Mouse (Mus musculus): ENCODE results near the gene Olfr522. TPM values are rescaled to one million over a fixed set of nuclear protein-coding genes. Genes with fewer than 3 reads are reported as not detected.

The Olfr522 gene
- polyA plus RNA-seq, 1 experiment from 2014 or later, result not detected

GRCm38 (mm10) chr7:140124382-140124781, 40.2 kb downstream of the Olfr522 start:
- no peak for ATAC-seq (replicated peaks)
- no peaks in the 10 kb centered on the region for H3K36me3 ChIP-seq (replicated peaks)
- no peak overlapping the region for H3K27ac ChIP-seq
- H3K9ac ChIP-seq, result no peak overlapping the region
- peaks cover 4% of the 10 kb centered on the region; the same call in 1 of the 2 replicates for H3K4me1 ChIP-seq
- no peak overlapping the region for H3K4me2 ChIP-seq
- no peak overlapping the region for H3K4me3 ChIP-seq
- no peaks in the 10 kb centered on the region for H3K27me3 ChIP-seq (replicated peaks)
- no peaks in the 10 kb centered on the region for H3K9me3 ChIP-seq
- WGBS, result 95% methylated on average over 1 of the region's 1 CpGs

DNA sequence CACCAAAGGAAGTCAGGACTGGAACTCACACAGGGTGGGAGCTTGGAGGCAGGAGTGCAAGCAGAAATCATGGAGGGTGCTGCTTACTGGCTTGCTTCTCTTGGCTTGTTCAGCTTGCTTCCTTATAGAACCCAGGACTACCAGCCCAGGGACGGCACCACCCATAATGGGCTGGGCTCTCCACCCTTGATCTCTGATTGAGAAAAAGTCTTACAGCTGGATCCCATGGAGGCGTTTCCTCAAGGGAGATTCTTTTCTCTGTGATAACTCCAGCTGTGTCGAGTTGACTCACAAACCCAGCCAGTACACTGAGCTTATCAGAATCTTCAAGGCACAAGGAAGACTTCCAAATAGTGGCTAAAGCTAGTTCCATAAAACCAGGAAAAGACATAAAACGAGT, 41.8 kb downstream of the Olfr522 start:
- Histone ChIP-seq H3K9ac (no peak overlapping the region), H3K4me3 (no peak overlapping the region), H3K4me1 (peaks cover 4% of the 10 kb centered on the region; the same call in 1 of the 2 replicates), H3K27me3 (replicated peaks) (no peaks in the 10 kb centered on the region), H3K27ac (no peak overlapping the region), H3K36me3 (replicated peaks) (no peaks in the 10 kb centered on the region), H3K9me3 (no peaks in the 10 kb centered on the region), H3K4me2 (no peak overlapping the region)
- no peak for ATAC-seq (replicated peaks)
- 33% methylated on average over 4 of the region's 4 CpGs for WGBS

DNA sequence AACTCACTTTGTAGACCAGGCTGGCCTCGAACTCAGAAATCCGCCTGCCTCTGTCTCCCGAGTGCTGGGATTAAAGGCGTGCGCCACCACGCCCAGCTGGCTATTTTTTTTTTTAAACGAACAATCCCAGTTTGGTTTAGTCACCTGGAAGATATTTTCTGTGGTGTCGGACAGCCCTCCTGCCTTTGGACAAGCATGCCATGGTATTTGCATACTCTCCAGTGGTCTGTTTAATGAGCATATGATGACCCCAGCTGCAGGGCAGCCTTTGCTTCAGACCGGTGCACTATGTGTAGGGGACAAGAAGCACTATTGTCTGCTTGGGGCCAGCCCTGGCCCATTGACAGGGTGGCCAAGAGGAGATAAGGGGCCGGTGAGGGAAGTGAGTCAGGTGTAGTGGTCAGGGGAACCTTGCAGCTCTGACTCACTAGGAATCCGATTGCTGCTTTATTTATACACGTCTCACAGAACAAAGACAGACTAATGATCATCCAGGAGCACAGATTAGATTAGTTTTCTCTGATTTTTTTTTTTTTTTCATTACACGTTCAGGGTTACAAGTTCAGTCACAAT, 43.1 kb downstream of the Olfr522 start:
- no peak for ATAC-seq (replicated peaks)
- H3K4me2 ChIP-seq, result no peak overlapping the region
- H3K4me3 ChIP-seq, result no peak overlapping the region
- no peak overlapping the region for H3K9ac ChIP-seq
- peaks cover 9% of the 10 kb centered on the region for H3K4me1 ChIP-seq
- no peaks in the 10 kb centered on the region for H3K36me3 ChIP-seq (replicated peaks)
- WGBS, result 77% methylated on average over 13 of the region's 13 CpGs
- no peaks in the 10 kb centered on the region for H3K27me3 ChIP-seq (replicated peaks)
- no peaks in the 10 kb centered on the region for H3K9me3 ChIP-seq
- H3K27ac ChIP-seq, result no peak overlapping the region

DNA sequence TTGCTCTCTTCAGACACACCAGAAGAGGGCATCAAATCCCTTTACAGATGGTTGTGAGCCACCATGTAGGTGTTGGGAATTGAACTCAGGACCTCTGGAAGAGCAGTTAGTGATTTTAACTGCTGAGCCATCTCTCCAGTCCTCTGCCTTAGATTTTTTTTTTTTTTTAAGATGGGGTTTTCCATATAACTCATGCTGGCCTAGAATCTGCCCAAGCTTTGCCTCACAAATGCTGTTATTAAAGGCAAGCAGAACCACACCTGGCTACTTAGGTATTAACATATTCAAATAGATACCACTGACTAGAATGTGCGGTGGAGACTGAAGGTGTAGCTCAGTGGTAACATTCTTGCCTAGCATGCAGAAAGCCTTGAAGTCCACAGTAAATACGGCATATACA, 44.1 kb downstream of the Olfr522 start:
- no peak overlapping the region for H3K9ac ChIP-seq
- H3K27ac ChIP-seq, result no peak overlapping the region
- no peak overlapping the region for H3K4me3 ChIP-seq
- no peaks in the 10 kb centered on the region for H3K27me3 ChIP-seq (replicated peaks)
- 95% methylated on average over 2 of the region's 2 CpGs for WGBS
- no peak for ATAC-seq (replicated peaks)
- no peaks in the 10 kb centered on the region for H3K9me3 ChIP-seq
- H3K4me1 ChIP-seq, result peaks cover 7% of the 10 kb centered on the region
- H3K36me3 ChIP-seq (replicated peaks), result no peaks in the 10 kb centered on the region
- no peak overlapping the region for H3K4me2 ChIP-seq

GRCm38 (mm10) chr7:140116329-140117054, 48.1 kb downstream of the Olfr522 start, which contains the start of gene Echs1:
TSS of gene Echs1 (minus strand) at chr7:140116476.
- Histone ChIP-seq H3K36me3 (replicated peaks) (peaks cover 2% of the 10 kb centered on the region; the same call in 1 of the 2 replicates), H3K4me2 (peak within 1 kb of the TSS; percentile 69), H3K4me1 (peaks cover 8% of the 10 kb centered on the region), H3K4me3 (peak within 1 kb of the TSS; percentile 64), H3K27me3 (replicated peaks) (no peaks in the 10 kb centered on the region), H3K9ac (peak within 1 kb of the TSS; percentile 75), H3K27ac (peak within 1 kb of the TSS; percentile 78), H3K9me3 (no peaks in the 10 kb centered on the region)
- ATAC-seq (replicated peaks), result peak; percentile 95
- WGBS, result 4% methylated on average over 28 of the region's 28 CpGs

GRCm38 (mm10) chr7:140115583-140116328, 48.8 kb downstream of the Olfr522 start, which contains the start of gene Paox:
TSS of gene Paox (plus strand) at chr7:140115799.
- Histone ChIP-seq H3K27me3 (replicated peaks) (no peaks in the 10 kb centered on the region), H3K9ac (peak within 1 kb of the TSS; percentile 75), H3K4me3 (peak within 1 kb of the TSS; percentile 64), H3K27ac (peak within 1 kb of the TSS; percentile 78), H3K4me1 (peaks cover 8% of the 10 kb centered on the region), H3K9me3 (no peaks in the 10 kb centered on the region), H3K4me2 (peak within 1 kb of the TSS; percentile 69), H3K36me3 (replicated peaks) (peaks cover 7% of the 10 kb centered on the region; the same call in 1 of the 2 replicates)
- peak; percentile 76 for ATAC-seq (replicated peaks)
- WGBS, result 2% methylated on average over 23 of the region's 23 CpGs

DNA sequence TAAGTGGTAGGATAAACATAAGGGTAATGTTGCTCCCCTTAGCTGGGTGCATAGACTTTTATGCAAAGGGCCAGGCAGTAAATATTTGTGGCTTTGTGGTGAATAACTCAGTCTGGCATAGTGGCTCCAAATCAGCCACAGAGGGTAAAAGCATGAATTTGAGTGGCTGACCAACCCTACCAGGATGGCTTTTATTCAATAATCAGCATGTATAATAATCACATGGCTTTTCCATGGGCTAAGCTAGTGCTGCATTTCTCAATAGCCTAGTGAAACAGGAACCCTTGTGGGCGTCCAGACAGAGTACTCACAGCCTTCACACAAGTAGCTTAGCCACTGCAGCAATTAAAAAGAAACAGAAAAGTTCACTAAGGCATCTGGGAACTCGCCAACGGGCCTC, 52.6 kb downstream of the Olfr522 start:
- Histone ChIP-seq H3K4me1 (peaks cover 3% of the 10 kb centered on the region), H3K27me3 (replicated peaks) (no peaks in the 10 kb centered on the region), H3K27ac (no peak overlapping the region), H3K4me3 (no peak overlapping the region), H3K9ac (no peak overlapping the region), H3K4me2 (no peak overlapping the region), H3K36me3 (replicated peaks) (peaks cover 31% of the 10 kb centered on the region), H3K9me3 (no peaks in the 10 kb centered on the region)
- 73% methylated on average over 3 of the region's 3 CpGs for WGBS
- no peak for ATAC-seq (replicated peaks)

Other genes with a start within 250 kb of the Olfr522 start
- not detected in 2 replicates for gene Utf1, start 221.0 kb downstream of the Olfr522 start, polyA plus RNA-seq (2015; fragmentation: Nextera tagmentation; extraction: Ambion mirVana)
- gene 6430531B16Rik, start 186.0 kb downstream of the Olfr522 start, polyA plus RNA-seq (2015; fragmentation: Nextera tagmentation; extraction: Ambion mirVana), result 0.83 and 1.3 TPM in 2 replicates
- 4.5 TPM in 2 replicates for gene Adam8, start 172.2 kb downstream of the Olfr522 start, polyA plus RNA-seq (2015; fragmentation: Nextera tagmentation; extraction: Ambion mirVana)
- 56.6 and 58.0 TPM in 2 replicates for gene Zfp511, start 128.4 kb downstream of the Olfr522 start, polyA plus RNA-seq (2015; fragmentation: Nextera tagmentation; extraction: Ambion mirVana)
- 61.3 and 62.6 TPM in 2 replicates for gene Tubgcp2, start 128.1 kb downstream of the Olfr522 start, polyA plus RNA-seq (2015; fragmentation: Nextera tagmentation; extraction: Ambion mirVana)
- gene Msx3, start 115.7 kb downstream of the Olfr522 start, polyA plus RNA-seq (2015; fragmentation: Nextera tagmentation; extraction: Ambion mirVana), result 1.2 TPM in 2 replicates
- gene Caly, start 82.2 kb downstream of the Olfr522 start, polyA plus RNA-seq (2015; fragmentation: Nextera tagmentation; extraction: Ambion mirVana), result 277 and 280 TPM in 2 replicates
- gene Prap1, start 71.4 kb downstream of the Olfr522 start, polyA plus RNA-seq (2015; fragmentation: Nextera tagmentation; extraction: Ambion mirVana), result not detected in 2 replicates
- 33.7 and 34.1 TPM in 2 replicates for gene Fuom, start 62.3 kb downstream of the Olfr522 start, polyA plus RNA-seq (2015; fragmentation: Nextera tagmentation; extraction: Ambion mirVana)
- gene Paox, start 49.0 kb downstream of the Olfr522 start, polyA plus RNA-seq (2015; fragmentation: Nextera tagmentation; extraction: Ambion mirVana), result 7.4 and 7.5 TPM in 2 replicates
- gene Echs1, start 48.3 kb downstream of the Olfr522 start, polyA plus RNA-seq (2015; fragmentation: Nextera tagmentation; extraction: Ambion mirVana), result 107 and 108 TPM in 2 replicates
- gene Mtg1, start 27.2 kb downstream of the Olfr522 start, polyA plus RNA-seq (2015; fragmentation: Nextera tagmentation; extraction: Ambion mirVana), result 32.4 and 34.8 TPM in 2 replicates
- 23.7 and 25.5 TPM in 2 replicates for gene Sprn, start 9.9 kb downstream of the Olfr522 start, polyA plus RNA-seq (2015; fragmentation: Nextera tagmentation; extraction: Ambion mirVana)
- gene Olfr523, start 8.5 kb upstream of the Olfr522 start, polyA plus RNA-seq (2015; fragmentation: Nextera tagmentation; extraction: Ambion mirVana), result not detected in 2 replicates
- not detected in 2 replicates for gene Olfr524, start 41.2 kb upstream of the Olfr522 start, polyA plus RNA-seq (2015; fragmentation: Nextera tagmentation; extraction: Ambion mirVana)
- gene Cd163l1, start 53.5 kb upstream of the Olfr522 start, polyA plus RNA-seq (2015; fragmentation: Nextera tagmentation; extraction: Ambion mirVana), result not detected in 2 replicates
- not detected in 2 replicates for gene 5830411N06Rik, start 82.5 kb upstream of the Olfr522 start, polyA plus RNA-seq (2015; fragmentation: Nextera tagmentation; extraction: Ambion mirVana)
- not detected in 2 replicates for gene Olfr525, start 156.1 kb upstream of the Olfr522 start, polyA plus RNA-seq (2015; fragmentation: Nextera tagmentation; extraction: Ambion mirVana)
- not detected in 2 replicates for gene Olfr527, start 169.3 kb upstream of the Olfr522 start, polyA plus RNA-seq (2015; fragmentation: Nextera tagmentation; extraction: Ambion mirVana)
- gene Olfr60, start 196.9 kb upstream of the Olfr522 start, polyA plus RNA-seq (2015; fragmentation: Nextera tagmentation; extraction: Ambion mirVana), result not detected in 2 replicates
- not detected in 2 replicates for gene Olfr530, start 211.6 kb upstream of the Olfr522 start, polyA plus RNA-seq (2015; fragmentation: Nextera tagmentation; extraction: Ambion mirVana)
- not detected in 2 replicates for gene Olfr531, start 238.2 kb upstream of the Olfr522 start, polyA plus RNA-seq (2015; fragmentation: Nextera tagmentation; extraction: Ambion mirVana)

All from midbrain, embryonic 15.5 days (tissue).